Mouse (Mus musculus) embryo, embryonic 11 days (tissue): Measurements from ENCODE around the gene Fgf18.
A peak's percentile ranks its signal among the peaks of the same experiment; 100 is the strongest.

ENCODE experiments used
- DNase-seq: peaks from one replicate; pipeline ENCODE4 v3.0.0-alpha.2; 2015

Fgf18 gene

DNA sequence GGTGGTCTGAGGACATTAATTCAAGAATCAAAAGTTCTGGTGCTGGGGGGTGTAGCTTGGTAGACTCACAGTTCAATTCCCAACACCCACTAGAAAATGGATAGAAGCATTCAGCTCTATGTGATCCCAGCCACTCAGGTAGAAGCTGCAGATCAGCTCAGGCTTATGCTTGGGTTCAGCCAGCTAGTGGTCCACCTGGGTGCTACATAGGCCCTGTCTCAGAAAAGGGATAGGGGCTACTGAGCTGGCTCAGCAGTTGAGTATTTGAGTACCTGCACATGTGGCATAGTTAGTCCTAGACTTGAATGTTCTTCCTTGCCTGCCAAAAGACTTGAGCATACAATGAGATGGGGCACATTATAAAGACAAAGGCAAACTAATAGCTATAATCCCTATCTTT lies 2.3 kb upstream of the Fgf18 start:
- DNase-seq = no peak

DNA sequence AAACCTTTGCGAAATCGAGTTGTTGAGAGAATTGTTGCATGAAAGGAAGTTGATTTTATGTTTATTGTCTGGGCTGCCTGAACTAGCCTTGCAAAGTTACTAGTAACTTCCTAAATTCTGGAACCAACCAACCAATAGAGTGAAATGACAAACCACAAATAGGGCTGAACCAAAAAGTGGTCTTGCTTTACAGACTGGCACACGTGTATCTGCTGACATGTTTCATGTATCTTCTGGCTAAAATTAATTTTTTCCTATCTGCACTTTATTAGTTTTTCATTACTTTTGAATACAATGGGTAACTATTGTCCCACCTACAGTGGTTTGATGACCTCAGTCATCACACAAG lies 1.9 kb upstream of the Fgf18 start:
- no peak for DNase-seq

DNA sequence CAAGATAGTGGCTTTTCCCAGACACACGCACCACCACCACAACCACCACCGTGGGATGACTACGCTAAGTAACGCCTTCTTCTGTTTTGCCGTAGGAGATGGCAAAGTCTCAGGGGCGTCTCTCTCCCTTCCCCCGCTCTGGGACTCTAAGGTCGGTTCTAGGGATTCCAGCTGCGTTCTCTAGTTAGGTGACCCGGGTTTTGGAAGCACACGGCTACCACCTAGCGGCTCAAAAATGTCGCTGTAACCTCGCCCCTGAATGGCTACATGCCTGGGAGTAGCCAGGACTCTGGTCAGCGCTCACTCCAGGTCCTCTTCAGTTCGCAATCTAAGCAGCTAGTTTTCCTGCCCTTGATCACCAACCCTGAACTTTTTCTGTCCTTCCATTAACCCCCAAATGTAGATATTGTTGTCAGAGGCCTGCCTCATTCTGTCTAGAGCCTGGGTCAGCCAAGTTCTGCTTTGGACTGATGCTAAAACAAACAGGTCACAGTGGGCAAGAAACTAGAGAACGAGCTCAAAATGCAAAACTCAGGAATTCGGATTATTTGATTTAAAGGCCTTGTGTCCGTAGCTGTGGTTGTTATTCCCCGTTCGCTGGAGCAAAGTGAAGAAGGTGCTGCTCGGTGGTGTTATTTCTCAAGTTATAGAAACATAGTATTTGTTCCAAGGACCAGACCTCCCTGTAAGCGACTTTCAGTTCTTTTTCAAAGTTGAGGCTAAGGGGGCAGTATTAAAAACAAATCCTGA lies 1.3 kb upstream of the Fgf18 start:
- peak; percentile 94 for DNase-seq

DNA sequence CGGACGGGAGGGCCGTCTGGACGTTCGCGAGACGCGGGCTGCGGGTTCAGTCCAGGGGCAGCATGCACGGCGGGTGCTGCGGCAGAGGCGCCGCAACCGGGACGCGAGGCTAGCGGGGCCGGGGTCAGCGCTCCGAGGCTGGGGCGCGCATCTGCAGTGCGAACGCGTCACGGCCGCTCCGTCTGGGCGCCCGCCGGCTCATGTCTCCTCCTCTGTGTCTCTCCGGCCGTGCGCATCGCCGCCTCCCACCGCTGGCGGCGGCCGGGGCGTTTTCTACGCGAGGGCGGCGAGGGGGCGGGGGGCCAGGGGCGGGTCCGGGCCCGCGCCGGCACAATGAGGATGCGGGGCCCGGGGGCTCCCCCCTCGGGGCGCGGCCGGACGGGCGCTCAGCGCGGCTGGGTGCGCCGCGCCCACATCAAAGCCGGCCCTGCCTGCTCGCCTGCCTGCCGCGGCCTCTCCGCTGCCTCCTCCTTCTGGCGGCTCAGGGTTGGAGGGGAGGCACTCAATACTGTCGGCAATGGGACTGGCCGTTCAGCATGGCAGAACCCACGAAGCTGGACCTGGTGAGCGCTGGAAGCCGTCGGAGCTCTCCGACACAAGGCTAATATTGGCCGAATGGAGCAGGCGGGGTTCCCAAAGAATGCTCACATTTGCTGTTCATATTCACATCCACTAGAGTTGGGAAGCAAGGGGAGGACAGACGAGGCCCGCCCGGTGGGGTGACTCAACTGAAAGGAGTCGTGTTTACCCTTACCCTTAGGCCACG lies 555 bp upstream of the Fgf18 start:
- peak; percentile 80 for DNase-seq

GRCm38 (mm10) chr11:33146651-33147131 lies 509 bp downstream of the Fgf18 start:
- DNase-seq = peak; percentile 39

- peak; percentile 44 for DNase-seq
Observed at GRCm38 (mm10) chr11:33146143-33146497, 1.1 kb downstream of the Fgf18 start.

GRCm38 (mm10) chr11:33145201-33146142 lies 1.7 kb downstream of the Fgf18 start:
- DNase-seq = peak; percentile 54

- peak; percentile 47 for DNase-seq
Observed at GRCm38 (mm10) chr11:33143906-33144305, 3.3 kb downstream of the Fgf18 start.

DNA sequence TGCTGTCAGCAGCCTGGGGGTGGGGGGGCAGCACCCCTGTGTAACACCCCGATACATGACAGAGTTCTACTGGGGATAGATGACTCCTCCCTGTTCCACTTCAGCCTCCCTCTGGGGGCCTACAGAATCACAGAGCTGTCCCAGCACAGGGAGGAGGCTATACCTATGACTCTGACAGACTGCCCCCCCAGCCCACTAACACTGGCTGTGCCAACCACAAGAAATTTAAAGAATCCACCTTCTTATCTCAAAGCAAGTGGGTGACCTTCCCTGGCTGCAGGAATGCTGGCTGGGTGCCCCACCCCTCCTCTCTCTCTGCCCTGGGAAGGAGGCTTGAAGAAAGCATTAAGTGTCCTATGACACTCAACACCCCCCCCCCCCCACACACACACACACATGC lies 4.4 kb downstream of the Fgf18 start:
- no peak for DNase-seq

GRCm38 (mm10) chr11:33140111-33140460 lies 7.1 kb downstream of the Fgf18 start:
- no peak for DNase-seq

GRCm38 (mm10) chr11:33139458-33140110 lies 7.6 kb downstream of the Fgf18 start:
- no peak for DNase-seq

DNA sequence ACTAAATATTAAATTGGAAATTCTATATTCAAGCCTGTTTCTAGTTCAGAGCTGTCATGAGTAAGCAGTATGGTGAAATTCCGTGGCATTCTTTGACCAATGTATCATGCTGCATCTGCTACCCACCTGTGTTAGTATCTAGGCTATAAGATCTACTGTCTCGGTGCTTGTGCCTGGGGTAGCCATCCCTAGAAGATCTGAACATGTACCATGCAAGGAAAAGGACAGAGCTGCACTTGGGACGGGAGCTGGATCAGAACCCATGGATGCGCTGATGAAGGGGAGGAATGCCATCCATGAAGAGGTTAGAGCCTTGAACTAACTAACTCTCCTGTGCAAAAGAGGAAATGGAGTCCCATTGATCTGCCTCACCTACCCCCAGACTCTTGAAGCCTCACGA lies 8.5 kb downstream of the Fgf18 start:
- no peak for DNase-seq

GRCm38 (mm10) chr11:33134391-33134986 lies 12.7 kb downstream of the Fgf18 start:
- no peak for DNase-seq

DNA sequence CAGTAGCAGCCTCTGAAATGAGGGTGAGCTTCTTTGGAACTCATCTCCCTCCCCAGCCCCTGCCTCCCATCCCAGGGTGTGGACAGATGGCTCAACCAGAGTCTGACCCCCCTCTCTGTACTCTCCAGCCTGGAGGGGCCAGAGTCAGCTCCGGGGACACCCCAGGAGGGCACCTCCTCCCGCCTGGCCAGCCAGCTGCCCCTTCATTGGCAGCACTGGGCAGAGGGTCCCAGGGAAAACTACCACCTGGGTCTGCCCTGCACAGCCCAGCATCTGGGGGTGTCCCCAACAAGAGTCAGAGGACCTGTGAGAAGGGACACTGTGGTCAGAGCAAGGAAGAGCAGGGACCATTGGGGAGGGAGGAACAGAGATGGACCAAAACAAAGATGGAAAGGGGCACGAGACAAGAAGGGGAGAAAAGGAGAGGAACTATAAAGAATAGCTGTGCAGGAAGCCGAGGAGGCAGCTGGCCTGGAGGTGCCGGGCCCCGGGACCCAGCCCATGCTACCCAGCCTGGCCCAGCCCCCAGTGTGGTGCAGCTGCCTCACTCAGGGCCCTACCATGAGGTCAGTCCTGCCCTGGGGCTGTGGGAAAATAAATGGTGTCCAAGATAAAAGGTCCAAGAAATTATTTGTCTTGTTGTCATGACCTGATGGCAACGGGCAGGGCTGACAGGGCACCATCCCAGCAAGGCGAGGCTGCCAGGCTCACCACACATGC lies 14.4 kb downstream of the Fgf18 start:
- DNase-seq = no peak

GRCm38 (mm10) chr11:33127058-33127457 lies 20.1 kb downstream of the Fgf18 start:
- DNase-seq = no peak

GRCm38 (mm10) chr11:33122575-33123268 lies 24.5 kb downstream of the Fgf18 start:
- peak; percentile 84 for DNase-seq

DNA sequence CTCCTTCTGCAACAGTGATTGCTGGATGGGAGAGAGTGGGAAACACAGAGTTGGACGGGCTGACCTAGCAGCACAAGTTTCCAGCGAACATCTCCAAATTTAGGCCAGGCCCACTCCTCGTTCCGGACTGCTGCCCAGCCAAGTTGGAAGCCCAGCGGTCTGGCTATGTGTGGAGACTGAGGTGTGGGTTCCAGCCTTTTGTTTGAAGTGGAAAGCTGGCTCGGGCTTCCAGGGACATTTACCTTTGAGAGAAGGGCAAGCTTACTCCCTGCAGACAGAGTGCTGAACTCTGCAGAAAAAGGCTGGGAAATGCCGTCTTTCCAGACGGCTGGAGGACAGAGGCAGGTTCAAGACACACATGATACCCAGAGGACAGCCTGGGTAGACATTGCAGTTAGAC lies 27.6 kb downstream of the Fgf18 start:
- DNase-seq = no peak

DNA sequence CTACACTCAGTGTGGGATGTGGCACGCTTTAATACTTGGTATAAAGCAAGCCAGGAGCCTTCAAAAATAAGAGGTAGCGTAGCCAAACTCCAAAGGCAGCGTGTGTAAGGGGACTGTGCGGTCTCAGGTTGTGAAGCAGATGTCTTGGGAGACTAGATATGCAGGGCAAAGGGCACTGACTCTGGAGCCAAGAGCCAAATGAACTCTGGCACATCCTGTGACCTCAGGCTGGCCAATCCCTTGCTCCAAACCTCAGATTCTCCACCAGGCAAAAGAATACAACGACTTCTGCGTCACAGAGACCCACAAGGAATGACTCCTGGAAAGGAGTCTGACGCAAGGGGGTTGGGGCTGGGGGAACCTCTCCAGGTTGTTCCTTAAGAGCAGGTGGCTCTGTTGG lies 28.1 kb downstream of the Fgf18 start:
- no peak for DNase-seq

DNA sequence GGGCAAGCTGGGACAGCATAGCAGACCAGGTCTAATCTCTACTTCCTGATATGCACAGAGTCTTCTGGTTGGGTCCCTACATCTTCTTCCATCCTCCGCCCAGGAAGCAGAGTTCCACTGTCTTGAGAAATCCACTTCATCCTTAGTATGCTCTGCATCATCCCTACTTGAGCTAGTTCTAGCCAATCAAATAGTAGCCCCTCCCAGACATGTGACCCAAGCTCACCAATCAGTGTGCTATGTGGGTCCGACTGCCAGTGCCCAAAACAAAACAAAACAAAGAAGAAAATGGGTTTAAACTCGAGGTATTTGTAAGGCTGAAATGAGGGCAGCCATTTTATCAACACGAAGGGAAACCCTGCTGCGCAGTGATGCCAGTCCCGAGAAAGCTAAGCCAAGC lies 28.7 kb downstream of the Fgf18 start:
- DNase-seq = no peak

DNA sequence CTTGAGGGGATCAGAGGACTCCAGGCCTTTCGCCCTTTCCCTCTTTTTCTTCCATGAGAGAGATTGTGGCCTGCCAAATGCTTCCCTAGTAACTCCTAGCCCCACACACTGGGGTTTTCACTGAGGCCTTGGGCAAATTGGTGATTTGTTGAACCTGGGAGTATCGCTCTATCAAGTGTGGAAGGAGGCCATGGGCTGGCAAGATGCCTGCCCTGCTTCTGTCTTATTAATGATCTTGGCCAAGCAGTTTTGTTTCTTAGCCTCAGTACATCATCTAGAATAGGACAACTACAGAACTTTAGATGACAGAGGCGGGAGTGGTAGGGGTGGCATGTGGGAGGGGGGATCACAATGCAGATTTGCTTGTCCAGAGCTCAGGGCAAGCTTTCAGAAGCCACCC lies 31.4 kb downstream of the Fgf18 start:
- DNase-seq = no peak

DNA sequence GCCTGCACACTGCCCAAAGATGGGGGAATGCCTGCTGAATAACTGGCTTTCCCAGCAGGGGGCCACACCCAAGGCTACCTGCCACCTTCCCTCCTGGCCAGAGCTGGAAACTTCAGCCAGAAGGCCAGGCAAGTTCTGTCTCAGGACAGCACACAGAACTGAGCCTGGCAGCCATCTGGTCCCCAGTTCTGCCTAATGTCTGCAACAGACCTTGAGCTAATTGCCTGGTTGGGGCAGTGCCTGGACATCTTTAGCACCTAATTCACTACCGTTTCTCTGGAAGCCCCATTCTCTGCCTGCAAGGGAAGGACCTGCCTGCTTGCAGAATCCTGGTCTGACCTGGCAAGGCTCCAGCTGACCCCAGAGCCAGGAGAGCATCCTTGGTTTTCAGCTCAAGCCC lies 34.8 kb downstream of the Fgf18 start:
- no peak for DNase-seq
